In genomic region chr12:117024916-117025315, GRCm38 (mm10) we compare ENCODE assay signal across 10 mouse cellular contexts.
DNase-seq lines count a peak whose midpoint lies in the region; ATAC-seq and TF ChIP-seq lines count a peak whose summit lies in the region.
"Had no signal": no experiment of that assay in that cellular context is flagged by ENCODE, and none has a peak within 500 bp of the region (broad histone marks: within the 10 kb centered on the region; RNA-seq: fewer than 3 reads in every experiment).

No protein-coding gene starts in this region.

- H3K4me3 ChIP-seq in forebrain, postnatal 0 days (ENCODE audit: low read depth, low read length), result no peak overlapping the region
- no peak overlapping the region for H3K4me3 ChIP-seq in forebrain, embryonic 10.5 days
- H3K4me3 ChIP-seq: kidney, embryonic 15.5 days; limb, embryonic 15.5 days had no signal

- H3K4me2 ChIP-seq in forebrain, postnatal 0 days (ENCODE audit: low read depth), result no peak overlapping the region
- H3K4me2 ChIP-seq: kidney, embryonic 15.5 days; limb, embryonic 15.5 days had no signal

- peak overlapping the region; percentile 68 for H3K27ac ChIP-seq in forebrain, postnatal 0 days (ENCODE audit: low read depth, low read length)
- H3K27ac ChIP-seq in forebrain, embryonic 10.5 days, result no peak overlapping the region
- H3K27ac ChIP-seq: kidney, embryonic 15.5 days; limb, embryonic 15.5 days had no signal

- intact Hi-C loops in left cerebral cortex, postnatal 10 days (cut with DNase I), result loop anchor here (10.0 kb wide), 1 partner anchor 380 kb away; no protein-coding TSS in a partner anchor
- intact Hi-C loops in heart, postnatal 36 days (cut with DNase I), result no loop called here

- ATAC-seq in forebrain, postnatal 0 days, result peak; percentile 70
- ATAC-seq in cerebellum, adult (ENCODE audit: insufficient number of reproducible peaks, low FRiP score, low TSS enrichment), result 0 out of 2 replicates have a peak, but pooled peaks have one; percentile 45

- H3K27me3 ChIP-seq in forebrain, postnatal 0 days (ENCODE audit: insufficient read depth, low read length), result no peaks in the 10 kb centered on the region
- H3K27me3 ChIP-seq in forebrain, embryonic 10.5 days (ENCODE audit: poor library complexity, severe bottlenecking), result no peaks in the 10 kb centered on the region
- H3K27me3 ChIP-seq: kidney, embryonic 15.5 days; limb, embryonic 15.5 days had no signal

- no peaks in the 10 kb centered on the region for H3K36me3 ChIP-seq in forebrain, postnatal 0 days (ENCODE audit: insufficient read depth)
- no peaks in the 10 kb centered on the region for H3K36me3 ChIP-seq in forebrain, embryonic 10.5 days (replicated peaks)
- H3K36me3 ChIP-seq: kidney, embryonic 15.5 days; limb, embryonic 15.5 days had no signal

- peaks cover 24% of the 10 kb centered on the region for H3K4me1 ChIP-seq in forebrain, postnatal 0 days (ENCODE audit: insufficient read depth)
- peaks cover 16% of the 10 kb centered on the region for H3K4me1 ChIP-seq in forebrain, embryonic 10.5 days
- H3K4me1 ChIP-seq: kidney, embryonic 15.5 days had no signal

- peak; percentile 69 for DNase-seq in forebrain, postnatal 0 days
- DNase-seq in forebrain, embryonic 10.5 days (ENCODE audit: extremely low spot score, low spot score), result no peak
- DNase-seq in left cerebral cortex, postnatal 10 days (ENCODE audit: extremely low spot score in 1 of 2, low spot score in 2 of 2), result peak; percentile 36 to 59
- DNase-seq in left cerebral cortex, adult 8-10 months (ENCODE audit: low spot score in 2 of 2), result no peak
- peak; percentile 10 to 21 for DNase-seq in heart, postnatal 36 days
- no peak for DNase-seq in urinary bladder, adult 18-20 months (ENCODE audit: low spot score in 2 of 2)
- DNase-seq in spleen, adult 12 weeks (ENCODE audit: low spot score), result no peak

- TF ChIP-seq CTCF in forebrain, postnatal 0 days (IDR thresholded peaks at IDR 0.05; ENCODE audit: low read depth), result no peak

- H3K9ac ChIP-seq in forebrain, postnatal 0 days, result no peak overlapping the region
- H3K9ac ChIP-seq: kidney, embryonic 15.5 days; limb, embryonic 15.5 days had no signal

- WGBS in forebrain, postnatal 0 days, result 45% methylated on average over 4 of the region's 4 CpGs
- 89% methylated on average over 4 of the region's 4 CpGs for WGBS in forebrain, embryonic 10.5 days

- no peaks in the 10 kb centered on the region for H3K9me3 ChIP-seq in forebrain, postnatal 0 days (ENCODE audit: low read length)
- H3K9me3 ChIP-seq in forebrain, embryonic 10.5 days, result no peaks in the 10 kb centered on the region
- H3K9me3 ChIP-seq: kidney, embryonic 15.5 days; limb, embryonic 15.5 days had no signal

Comparison
In these comparisons a context has a peak if more than half of its experiments do, and no peak if none do; other contexts are left out.
1. DNase-seq: peak in forebrain, postnatal 0 days (single experiment), left cerebral cortex, postnatal 10 days (2 of 2) and heart, postnatal 36 days (2 of 2); none in forebrain, embryonic 10.5 days (single experiment), left cerebral cortex, adult 8-10 months (0 of 2), urinary bladder, adult 18-20 months (0 of 2) and spleen, adult 12 weeks (single experiment).